Mouse (Mus musculus): ENCODE measurements around the gene Gmppb.

Gmppb gene

GRCm38 (mm10) chr9:108051184-108051930 lies 2.3 kb downstream of the Gmppb start:
- no peak for DNase-seq (ENCODE audit: low spot score)

GRCm38 (mm10) chr9:108051931-108052220 lies 2.8 kb downstream of the Gmppb start:
- DNase-seq (ENCODE audit: low spot score), result no peak

DNA sequence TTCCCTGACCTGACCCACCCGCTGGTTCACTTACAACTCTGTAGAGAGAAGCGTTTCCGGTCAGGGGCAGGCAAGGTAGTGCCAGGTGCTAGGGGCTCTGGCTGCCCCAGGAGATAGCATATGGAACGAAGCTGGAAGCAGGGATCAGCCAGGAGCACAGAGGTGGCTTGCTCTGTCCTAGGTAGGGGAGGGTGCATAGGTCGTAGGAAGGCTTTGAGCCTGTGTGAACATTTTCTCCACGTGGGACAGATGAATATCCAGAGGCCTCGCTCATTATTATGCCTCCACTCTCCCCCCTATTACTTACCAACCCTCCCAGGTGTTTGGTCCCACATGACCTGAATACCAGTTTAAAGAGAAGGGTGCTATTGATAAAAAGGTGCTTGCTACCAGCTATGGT lies 3.4 kb downstream of the Gmppb start:
- DNase-seq (ENCODE audit: low spot score), result no peak

DNA sequence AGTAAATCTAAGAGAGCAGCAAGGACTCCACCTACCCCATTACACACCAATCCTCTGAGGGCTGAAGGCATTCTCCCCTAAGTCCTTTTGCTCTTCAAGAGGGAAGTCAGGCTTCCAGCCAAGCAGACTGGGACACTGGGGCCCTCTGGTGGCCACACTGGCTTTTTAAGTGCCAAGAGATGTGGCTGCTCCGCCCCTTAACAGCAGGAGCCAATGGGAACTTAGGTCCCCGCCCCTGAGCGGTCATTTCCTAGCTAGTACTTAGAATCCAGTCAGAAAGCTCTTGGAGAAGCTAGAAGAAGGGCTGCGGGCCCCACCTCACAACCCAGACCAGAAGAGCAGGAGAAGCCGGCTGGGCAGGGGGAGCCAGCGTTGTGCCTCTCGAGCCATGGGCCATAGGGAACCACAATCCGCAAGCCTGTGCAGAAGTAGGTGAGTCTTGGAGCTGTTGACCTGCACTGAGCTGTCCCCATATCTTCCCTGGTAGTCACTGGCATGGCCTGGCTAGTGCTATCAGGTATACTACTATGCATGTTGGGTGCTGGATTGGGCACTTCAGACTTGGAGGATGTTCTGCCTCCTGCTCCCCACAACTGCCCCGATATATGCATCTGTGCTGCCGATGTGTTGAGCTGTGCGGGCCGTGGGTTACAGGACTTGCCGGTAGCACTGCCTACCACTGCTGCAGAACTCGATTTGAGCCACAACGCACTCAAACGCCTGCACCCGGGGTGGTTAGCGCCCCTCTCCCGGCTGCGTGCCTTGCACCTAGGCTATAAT lies 4.0 kb downstream of the Gmppb start, which contains the start of gene Amigo3:
Gene Amigo3 (plus strand): TSS at position 275 of the 780 bp plus-strand sequence.
- peak; percentile 93 for DNase-seq (ENCODE audit: low spot score)

GRCm38 (mm10) chr9:108053665-108054225 lies 4.7 kb downstream of the Gmppb start:
- no peak for DNase-seq (ENCODE audit: low spot score)

GRCm38 (mm10) chr9:108054331-108055040 lies 5.4 kb downstream of the Gmppb start:
- DNase-seq (ENCODE audit: low spot score), result no peak

DNA sequence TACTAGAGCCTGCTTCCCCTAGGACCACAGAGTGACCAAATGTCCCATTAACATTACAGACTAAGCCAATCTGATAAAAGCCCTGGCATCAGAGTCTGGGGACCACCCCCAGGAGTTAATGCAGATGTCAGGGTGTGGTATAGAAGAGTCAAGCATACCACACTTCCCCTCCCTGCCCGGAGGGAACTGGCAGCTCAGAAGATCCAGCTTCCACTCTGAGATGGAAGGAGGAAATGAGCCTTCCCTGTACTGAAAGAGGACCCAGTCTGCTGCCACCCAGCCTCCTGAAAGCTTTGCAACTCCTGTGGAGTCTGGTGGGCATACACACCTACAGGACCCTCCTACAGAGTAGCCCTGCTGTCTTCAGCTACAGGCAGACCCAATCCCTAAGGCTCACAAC lies 6.0 kb downstream of the Gmppb start:
- no peak for DNase-seq (ENCODE audit: low spot score)

DNA sequence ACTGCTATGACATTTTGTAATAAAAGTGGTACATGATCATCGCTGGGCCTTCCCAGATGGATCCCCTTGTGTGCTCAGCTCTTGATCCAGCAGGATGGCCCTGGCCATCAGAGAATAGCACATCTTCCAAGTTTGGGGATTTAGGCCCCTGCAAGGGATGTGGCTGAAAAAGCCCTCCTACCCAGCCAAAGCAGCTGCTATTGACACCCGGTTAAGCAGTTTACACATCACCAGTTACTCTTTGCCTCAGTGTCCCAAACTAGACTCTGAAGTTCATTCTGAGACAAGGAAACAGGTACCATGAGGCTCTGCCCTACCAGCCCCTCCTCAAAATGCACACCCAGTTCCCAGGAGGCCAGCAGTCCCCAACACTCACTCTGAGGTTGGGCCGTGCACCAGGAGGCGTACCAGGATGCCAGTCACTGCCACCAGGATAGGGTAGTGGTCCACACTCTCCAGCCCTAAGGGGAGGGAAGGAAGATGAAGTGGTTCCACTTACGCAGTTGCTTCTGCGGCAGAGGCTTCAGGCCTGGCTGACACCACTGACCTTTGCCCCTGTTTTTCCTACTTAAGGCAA lies 6.7 kb downstream of the Gmppb start:
- no peak for DNase-seq (ENCODE audit: low spot score)

DNA sequence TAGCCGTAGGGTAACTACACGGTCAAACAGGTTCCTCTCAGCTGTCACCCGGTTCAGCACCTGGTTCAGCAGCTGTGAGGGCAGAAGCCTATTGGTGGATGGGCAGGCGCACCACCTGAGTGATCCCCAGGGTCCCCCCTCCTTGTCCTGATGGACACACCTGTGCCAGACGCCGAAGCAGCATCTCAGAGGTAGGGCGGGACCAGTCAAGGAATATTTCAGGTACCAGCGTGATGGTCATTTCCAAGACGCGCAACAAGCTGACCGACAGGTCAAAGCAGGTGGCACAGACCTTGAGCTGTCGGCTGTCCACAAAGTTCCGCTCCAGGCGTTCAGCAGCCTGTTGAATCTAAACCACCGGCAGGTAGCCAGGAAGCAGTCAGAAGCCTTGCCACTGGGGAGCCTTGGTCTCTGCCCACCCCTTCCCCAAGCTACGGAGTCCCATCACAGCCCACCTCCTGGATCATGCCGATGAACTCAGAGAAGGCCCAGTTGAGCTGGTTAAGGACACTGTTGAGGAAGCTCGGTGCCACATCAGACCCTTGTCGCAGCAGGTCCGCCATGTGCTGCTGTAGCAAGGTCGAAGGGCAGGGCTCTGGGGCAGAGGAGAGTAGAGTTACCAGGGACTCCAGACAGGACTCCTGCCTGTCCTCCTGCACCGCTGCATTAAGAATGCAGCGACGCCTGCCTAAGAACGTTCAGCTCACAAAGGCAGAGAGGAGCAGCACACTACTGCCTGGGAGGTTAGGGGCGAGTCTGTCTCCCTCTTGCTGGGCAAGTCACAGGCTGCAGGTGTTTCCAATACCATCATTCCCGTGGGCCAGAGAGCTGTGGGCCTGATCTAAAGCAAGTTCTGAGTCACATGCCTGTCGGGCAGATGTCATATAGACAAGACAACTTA lies 7.6 kb downstream of the Gmppb start:
- DNase-seq (ENCODE audit: low spot score), result no peak

- DNase-seq (ENCODE audit: low spot score), result no peak
Observed at GRCm38 (mm10) chr9:108057262-108057562, 8.2 kb downstream of the Gmppb start.

DNA sequence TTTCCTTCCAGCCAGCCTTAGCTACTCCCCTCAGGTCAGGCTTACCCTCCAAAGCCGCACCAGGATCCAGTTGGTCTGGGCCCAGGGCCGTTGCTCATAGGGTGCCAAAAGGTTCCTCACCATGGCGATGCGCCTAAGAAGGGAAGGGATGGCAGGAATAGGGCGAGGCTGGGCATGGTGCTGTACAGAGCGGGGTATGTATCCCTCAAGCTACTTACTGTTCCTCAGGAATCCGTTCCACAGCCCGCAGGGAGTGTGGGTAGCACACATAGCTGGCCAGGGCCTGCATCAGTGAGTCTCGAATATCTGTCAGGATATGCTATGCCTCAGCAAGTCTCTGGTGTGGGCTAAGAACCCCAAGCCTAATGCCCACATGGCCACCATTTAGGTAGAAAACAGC lies 9.2 kb downstream of the Gmppb start:
- no peak for DNase-seq (ENCODE audit: low spot score)

DNA sequence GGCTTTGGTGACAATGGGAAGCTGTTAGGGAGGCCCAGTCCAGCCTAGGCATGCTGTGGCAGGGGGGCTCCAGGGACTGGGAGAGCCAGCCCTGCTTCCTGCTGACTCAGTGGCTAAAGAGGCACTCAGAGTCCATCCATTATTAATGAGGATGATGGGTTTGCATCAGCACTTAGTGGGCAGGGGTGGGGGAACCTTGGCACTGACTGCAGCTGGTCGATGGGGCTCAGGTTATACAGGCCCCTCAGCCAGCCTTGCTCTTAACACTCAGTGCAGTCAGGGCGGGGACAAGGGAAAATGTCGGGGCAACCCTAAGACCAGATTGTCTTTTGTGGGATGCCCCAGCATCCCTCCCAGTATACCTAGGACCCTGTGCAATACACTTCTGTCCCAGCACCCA lies 13.1 kb downstream of the Gmppb start:
- no peak for DNase-seq (ENCODE audit: low spot score)

DNA sequence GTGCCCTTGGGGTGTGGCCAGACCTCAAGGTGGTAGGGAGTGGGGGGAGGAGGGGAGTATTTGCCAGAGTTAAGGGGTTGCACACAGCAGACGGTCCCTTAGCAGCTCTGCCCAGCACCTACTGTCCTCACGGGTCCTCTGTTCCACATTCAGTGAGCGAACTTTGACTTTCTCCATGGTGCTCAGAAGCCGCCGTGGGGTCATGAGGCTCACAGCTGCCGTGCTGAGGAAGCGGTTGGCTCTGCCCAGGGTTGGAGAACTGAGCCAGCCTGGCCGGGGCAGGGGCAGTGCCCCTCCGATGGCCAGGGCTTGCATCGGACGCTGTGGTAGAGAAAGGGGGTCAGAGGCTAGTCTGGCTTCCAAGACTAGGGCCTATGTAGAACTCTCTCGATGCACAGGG lies 14.3 kb downstream of the Gmppb start:
- no peak for DNase-seq (ENCODE audit: low spot score)

- no peak for DNase-seq (ENCODE audit: low spot score)
Observed at GRCm38 (mm10) chr9:108065491-108066011, 16.5 kb downstream of the Gmppb start.

DNA sequence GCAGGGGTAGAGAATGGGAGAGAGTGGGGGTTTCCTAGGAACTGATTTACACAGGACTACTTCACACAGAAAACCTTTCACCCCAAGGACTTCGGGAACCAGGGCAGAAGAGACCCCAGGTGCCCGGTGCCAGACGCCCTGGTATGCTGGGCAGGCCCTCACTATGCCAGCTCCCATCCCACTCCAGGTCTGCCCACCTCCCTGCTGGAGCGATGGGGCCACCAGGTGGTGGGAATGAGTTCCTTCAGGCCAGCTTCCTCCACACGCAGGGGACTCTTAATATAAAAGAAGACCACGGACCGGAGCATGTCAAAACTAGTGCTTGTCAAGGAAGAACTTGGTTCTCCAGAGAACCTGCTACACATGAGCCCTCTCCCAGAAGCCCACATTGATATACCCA lies 18.2 kb downstream of the Gmppb start:
- DNase-seq (ENCODE audit: low spot score), result no peak

- DNase-seq (ENCODE audit: low spot score), result peak; percentile 76
Observed at GRCm38 (mm10) chr9:108067900-108068299, 18.9 kb downstream of the Gmppb start.

DNA sequence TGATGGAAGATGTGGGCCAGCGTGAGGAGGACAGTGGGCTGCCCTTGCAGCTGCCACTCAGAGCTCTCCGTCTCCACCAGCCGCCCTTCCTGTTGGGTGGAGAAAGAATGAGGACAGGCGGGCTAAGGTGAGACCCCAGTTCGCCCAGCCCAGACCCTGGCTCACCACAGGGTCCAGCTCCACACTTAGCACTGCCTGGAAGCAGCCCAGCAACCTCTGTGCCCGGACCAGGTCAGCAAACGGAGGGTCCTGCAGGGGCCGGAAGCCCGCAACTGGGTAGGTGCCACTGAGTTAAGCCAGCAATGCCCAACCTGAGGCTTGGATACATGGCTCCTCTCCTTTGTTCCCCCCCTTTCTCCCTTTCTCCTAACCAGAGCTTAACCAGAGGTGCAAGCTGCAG lies 20.0 kb downstream of the Gmppb start:
- no peak for DNase-seq (ENCODE audit: low spot score)

DNA sequence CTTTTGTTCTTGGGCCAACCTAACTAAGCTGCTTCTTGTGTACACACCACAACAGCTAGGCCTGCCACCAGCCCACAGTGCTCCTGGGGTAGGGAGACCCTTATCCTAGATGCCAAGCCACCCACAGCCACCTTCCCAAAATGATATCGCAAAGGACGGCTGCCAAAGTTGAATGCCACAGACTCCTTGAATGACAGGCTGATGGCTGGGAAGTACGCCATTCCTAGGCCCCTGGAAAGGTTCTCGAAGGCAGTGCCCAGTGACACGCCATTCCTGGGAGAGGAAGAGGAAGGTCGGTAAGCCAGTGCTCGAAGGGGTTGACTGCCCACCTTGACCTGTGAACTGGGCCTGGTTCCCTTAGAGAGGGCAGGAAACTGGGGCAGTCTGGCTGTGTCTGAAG lies 20.5 kb downstream of the Gmppb start:
- DNase-seq (ENCODE audit: low spot score), result no peak

DNA sequence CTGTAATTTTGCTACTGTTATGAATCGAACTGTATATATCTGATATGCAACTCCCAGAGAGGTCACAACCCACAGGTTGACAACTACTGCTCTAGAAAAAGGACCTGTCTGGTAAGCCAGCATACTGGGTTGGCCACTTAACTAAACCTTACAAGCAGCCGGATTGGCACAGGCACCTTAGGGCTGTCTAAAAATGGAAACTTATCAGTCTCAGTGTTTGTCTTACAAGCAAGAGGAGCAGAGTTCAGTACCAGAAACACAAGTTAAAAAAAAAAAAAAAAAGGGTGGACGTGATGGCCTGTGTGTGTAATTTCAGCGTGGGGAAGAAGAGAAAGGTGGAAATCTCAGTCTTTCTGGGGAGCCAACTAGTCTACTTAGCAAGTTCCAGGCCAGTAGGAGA lies 22.8 kb downstream of the Gmppb start:
- DNase-seq (ENCODE audit: low spot score), result no peak

DNA sequence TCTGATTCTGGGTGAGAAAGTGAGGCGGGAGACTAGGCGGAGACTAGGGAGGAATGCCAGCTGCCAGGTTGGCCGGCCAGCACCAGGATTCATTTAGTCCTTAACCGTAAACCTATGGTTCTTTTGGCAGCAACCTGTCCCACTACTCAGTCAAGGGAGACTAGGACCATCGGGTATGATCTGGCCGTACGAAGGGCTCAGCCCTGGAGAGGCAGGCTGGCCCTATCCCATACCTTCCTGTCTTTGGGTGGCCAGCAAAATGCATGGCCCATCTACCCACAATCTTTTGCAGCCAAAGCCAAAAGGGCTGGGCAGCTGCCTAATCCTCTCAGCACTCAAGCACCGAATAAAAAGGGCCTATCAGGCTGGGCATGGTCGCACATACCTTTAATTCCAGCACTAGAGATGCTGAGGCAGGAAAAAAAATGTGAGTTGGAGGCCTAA lies 23.5 kb downstream of the Gmppb start:
- no peak for DNase-seq (ENCODE audit: low spot score)
